Mouse (Mus musculus) adrenal gland, adult 18-20 months (tissue): Measurements from ENCODE around the gene 1700013G24Rik. TPM values are rescaled to one million over a fixed set of nuclear protein-coding genes. Genes with fewer than 3 reads are reported as not detected.
A peak's percentile ranks its signal among the peaks of the same experiment; 100 is the strongest.

Experiments
- DNase-seq, 2 experiments: peaks; one replicate each; pipeline ENCODE4 v3.0.0; 2021 to 2022; ENCODE audit warnings: low spot score in 2 of 2
- total RNA-seq, 2 experiments: library from RNA; stranded (reverse); gene quantifications; 1 replicate in 1 of 2; 2 replicates in 1 of 2; pipeline ENCODE4 v1.2.3; 2021

1700013G24Rik gene
- total RNA-seq, 2 experiments from 2014 or later = not detected

DNA sequence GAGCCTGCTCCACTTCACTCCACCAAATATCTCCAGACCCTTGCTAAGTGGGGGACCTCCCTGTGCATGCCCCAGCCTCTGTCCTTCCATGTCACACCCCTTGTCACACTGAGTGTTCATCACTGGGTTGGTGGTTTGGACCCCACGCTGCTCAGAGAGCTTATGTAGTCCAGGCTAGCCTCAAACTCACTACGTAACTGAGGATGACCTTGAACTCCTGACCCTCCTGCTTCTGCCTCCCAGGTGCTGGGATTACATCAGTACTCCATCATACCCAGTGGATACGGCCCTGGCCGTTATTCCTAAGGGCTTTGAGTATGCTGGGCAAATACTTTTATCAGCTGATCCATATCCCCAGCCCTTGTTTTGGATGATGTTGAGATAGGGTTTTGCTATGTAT lies 40.1 kb downstream of the 1700013G24Rik start:
- DNase-seq = no peak

DNA sequence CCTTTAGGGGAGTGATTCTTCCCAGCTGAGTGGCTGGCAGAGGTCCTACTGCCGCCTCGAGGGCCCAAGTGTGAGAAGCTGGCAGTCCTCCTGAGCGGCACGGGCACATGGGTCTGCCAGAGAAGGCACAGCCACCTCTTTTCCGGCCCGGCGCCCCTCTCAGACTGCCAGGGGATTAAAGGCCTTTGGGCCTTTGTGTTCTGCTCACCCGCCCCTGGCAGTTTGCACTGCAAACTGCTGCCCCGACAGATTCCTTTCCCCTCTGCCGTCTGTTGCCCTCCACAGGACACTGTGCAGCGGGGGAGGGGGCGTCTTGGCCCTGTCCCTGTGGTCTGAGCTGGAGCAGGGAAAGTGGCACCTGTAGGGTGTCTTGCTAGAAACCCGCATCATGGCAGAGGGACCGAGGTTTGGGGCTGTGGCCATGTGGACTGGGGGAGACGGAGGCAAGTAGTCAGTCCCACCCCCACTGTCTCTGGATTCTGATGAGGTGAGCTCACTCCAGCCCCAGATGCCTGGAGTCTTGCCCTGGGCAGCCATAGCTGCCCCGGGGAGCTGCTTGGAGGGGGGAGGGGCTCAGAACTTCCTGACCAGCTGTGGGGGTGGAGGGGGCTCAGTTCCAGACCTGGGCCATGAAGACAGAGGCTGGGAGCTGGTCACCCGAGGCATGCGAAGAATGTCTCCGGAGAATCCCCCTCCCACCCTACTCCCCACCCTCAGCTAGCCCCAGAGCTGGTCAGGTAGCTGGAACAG lies 41.8 kb downstream of the 1700013G24Rik start:
- DNase-seq = no peak

GRCm38 (mm10) chr4:137495501-137496100 lies 42.5 kb downstream of the 1700013G24Rik start:
- no peak for DNase-seq

DNA sequence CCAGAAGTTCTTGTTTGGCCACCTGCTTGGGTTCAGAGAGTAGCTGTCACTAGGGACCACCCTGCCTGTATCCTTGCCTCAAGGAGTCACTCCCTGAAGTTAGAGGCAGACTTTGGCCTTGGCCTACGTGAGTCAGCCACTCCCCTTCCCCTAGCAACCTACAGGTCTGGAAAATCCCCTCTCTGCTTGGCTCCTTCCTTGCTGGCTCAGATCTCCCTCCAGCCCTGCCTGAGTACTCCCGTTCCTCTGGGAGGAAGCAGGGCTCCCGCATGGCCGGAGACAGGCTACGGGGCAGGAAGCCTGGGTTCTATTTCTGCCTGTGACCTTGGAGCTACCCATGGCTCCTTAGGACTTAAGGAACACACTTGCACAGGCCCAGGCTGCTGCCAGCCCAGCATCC lies 44.3 kb downstream of the 1700013G24Rik start:
- DNase-seq = no peak

- DNase-seq = no peak
Observed at GRCm38 (mm10) chr4:137497892-137498722, 45.0 kb downstream of the 1700013G24Rik start.

GRCm38 (mm10) chr4:137498882-137499583 lies 45.9 kb downstream of the 1700013G24Rik start:
- no peak for DNase-seq

DNA sequence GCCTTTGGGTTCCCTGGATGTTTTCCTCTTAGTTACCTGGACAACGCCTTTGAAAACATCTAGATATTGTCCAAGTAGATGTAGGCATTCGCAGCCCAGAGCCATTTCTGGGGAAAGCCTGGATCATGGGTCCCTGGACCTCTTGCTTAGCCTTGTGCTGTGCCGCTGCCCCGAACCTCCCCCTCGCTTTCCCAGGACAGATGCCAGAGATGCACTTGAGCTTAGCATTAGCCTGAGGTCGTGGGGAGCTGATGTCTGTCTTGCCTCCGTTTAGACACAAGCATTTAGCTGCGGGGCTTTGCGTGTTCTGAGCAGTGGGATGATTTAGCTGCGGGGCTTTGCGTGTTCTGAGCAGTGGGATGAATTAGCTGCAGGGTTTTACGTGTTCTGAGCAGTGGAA lies 47.1 kb downstream of the 1700013G24Rik start:
- no peak for DNase-seq

- no peak for DNase-seq
Observed at GRCm38 (mm10) chr4:137500953-137501352, 47.9 kb downstream of the 1700013G24Rik start.

DNA sequence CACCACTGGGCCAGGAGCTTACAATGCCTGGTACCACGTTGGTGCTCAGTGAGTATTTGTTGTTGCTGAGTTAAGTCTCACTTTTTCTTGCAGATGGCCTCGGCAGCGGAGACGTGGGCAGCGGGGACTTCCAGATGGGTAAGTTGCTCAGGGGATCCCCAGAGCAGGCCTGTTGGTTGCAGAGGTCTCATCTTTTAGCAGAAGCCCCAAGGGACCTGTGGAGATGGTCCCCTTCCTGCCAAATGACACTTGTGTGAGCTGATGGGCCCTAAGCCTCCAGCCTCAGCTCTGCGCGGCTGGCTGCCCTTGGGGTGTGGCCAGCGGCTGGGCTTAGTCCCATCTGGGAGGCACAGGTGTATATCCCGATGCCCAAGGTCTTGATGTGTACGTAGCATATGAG lies 49.1 kb downstream of the 1700013G24Rik start:
- DNase-seq = no peak

DNA sequence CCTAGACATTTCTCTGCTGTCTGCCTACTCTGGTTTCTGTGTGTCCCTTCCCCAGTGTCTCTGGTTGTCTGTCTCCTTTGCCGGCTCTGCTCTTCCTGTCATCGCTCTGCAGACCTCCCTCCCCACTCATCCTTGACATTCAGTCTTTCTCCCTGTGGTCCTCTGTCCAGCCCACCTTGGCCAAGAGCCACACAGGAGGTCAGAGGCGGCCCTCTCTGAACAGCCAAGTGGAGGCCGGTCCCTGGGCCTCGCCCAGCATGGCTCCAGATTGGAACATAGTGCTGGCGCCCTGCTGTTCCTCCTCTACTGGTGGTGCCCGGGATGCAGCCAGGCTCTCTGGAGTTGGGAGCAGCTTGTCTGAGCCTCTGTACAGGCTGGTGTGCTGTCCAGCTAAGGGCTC lies 49.7 kb downstream of the 1700013G24Rik start:
- DNase-seq = peak in 1 of 2 experiments; percentile 65

DNA sequence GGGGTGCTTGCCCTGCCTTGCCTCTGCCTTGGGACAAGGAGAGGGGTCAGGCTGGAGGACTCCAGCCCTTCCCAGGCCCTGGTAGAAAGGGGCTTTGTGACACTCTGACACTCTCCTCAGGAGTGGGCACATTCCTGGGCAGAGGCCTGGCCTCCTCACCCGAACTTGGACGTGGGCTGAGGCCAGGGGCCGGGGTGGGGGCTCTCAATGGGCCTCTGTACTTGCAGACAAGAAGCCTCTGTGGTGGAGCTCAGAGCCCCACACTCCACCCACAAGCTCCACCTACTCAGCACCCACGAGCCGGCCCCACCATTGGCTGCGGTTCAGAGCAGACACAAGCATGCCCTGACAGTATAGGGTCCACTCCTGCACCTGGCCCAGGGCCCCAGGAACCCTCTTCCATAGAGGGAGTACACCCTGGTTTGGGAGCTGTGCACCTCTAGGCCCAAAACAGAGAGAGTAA lies 50.5 kb downstream of the 1700013G24Rik start:
- DNase-seq = no peak

Other genes with a start within 250 kb of the 1700013G24Rik start
- 10 to 100 TPM; 45.5 to 79.4 TPM for gene Wnt4, start 175.8 kb upstream of the 1700013G24Rik start, total RNA-seq
- 100 to 1,000 TPM; 386 to 454 TPM for gene Cdc42, start 95.6 kb upstream of the 1700013G24Rik start, total RNA-seq
- gene Cela3a, start 43.5 kb upstream of the 1700013G24Rik start, total RNA-seq = not detected
- not detected for gene Cela3b, start 22.7 kb upstream of the 1700013G24Rik start, total RNA-seq
- 100 to 1,000 TPM in 1 of 2 experiments, 10 to 100 TPM in 1; 79.7 to 122 TPM for gene Hspg2, start 15.5 kb downstream of the 1700013G24Rik start, total RNA-seq
- under 1 TPM in 1 of 2 experiments, not detected in 1; 0.83 TPM for gene Ldlrad2, start 121.3 kb downstream of the 1700013G24Rik start, total RNA-seq
- gene Usp48, start 140.5 kb downstream of the 1700013G24Rik start, total RNA-seq = 100 to 1,000 TPM in 1 of 2 experiments, 10 to 100 TPM in 1; 92.3 to 111 TPM
- 100 to 1,000 TPM in 1 of 2 experiments, 10 to 100 TPM in 1; 94.7 to 131 TPM for gene Rap1gap, start 211.4 kb downstream of the 1700013G24Rik start, total RNA-seq